Mouse (Mus musculus) lung, postnatal 14 days (tissue): Measurements from ENCODE around the gene Map7.

Experiments used
- DNase-seq: peaks from one replicate; pipeline ENCODE4 v3.0.0; 2021

The Map7 gene

GRCm38 (mm10) chr10:20236241-20236640 is 88.0 kb downstream of the Map7 start:
- DNase-seq: no peak

DNA sequence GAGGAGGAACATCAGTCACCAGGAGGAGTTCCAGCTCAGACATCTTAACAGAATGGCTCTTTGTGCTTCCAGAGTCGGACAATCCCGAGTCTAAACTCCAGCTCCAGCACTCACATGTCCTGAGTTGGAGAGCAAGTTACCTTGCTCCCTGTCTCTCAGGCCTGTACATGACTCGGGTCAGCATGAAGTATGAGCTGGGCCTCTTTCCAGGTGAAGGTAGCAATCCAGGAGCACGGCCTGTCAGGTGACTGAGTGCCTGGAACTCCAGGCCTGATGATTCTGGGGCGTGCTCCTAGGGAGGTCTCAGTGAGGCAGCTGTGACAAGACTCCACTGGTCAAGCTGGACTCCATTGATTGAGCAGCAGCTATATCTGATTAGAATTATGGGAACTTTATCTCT is 90.0 kb downstream of the Map7 start:
- no peak for DNase-seq

DNA sequence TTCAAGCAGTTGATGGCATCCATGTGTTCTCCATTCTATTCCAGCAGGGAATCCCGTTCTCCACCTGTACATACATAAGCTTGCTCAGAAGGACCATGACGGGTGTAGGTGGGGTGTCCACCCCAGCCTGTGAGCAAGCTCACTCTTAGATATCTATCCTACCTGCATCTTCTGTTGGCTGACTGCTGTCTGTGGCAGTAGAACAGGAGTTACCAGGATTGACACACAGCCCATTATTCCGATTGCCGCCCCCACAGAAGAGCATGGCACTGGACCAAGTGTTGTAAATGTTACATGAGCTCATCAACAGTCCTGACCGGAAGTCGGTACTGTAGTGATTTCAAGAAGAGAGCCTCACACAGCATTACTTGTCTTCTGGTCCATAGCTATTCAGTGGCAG is 92.6 kb downstream of the Map7 start:
- DNase-seq: no peak

DNA sequence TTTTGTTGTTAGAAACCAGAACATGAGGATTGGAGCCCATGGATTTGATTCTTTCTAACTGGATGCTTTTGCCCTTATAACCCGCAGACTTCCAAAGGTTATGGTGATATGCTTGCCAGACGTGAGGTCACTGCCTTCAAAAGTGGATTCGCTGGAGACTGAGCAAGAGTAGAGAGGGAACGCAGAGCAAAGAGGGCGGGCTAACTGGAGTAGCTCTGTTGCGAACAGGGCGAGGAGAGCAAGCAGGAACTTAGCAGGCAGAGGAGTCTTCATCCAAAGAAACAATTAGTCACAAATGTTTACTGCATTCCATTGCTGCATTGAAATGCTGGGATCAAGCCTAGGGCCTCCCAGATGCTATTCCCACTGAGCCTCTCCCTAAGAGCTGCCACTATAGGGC is 95.0 kb downstream of the Map7 start:
- DNase-seq: no peak

DNA sequence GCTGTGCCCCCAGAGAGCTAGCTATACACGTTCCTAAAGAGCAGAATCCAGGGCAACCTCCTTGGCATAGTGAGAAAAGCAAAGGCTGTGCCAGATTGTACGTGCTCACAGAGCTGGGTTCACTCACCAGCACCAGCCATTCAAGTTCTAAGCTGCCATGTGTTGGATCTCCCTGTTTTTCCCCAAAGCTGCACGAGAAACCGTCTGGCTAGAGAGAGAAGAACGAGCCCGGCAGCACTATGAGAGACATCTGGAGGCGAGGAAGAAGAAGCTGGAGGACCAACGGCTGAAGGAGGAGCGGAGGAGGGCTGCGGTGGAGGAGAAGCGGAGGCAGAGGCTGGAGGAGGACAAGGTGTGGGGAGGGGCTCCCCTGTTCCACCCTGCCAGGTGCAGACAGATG is 96.8 kb downstream of the Map7 start:
- no peak for DNase-seq

DNA sequence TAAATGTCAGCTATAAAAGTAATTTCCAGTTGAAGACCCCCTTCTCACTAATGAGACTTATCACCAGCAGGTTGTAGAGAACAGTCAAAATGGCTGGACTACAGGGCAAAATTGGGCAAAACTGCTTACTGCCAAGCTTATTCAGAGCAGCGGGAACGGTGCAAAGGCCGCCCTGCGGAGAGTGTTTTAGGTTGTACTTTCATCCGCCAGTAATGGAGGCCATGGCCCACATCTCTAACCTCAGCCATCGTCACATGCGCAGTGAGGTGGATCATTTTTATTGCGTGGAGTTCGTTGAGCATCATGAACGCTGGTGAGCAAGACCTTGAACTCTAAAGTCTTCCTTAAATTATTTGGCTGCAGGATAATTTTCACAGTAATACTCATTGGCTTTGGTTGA is 100.8 kb downstream of the Map7 start:
- no peak for DNase-seq

DNA sequence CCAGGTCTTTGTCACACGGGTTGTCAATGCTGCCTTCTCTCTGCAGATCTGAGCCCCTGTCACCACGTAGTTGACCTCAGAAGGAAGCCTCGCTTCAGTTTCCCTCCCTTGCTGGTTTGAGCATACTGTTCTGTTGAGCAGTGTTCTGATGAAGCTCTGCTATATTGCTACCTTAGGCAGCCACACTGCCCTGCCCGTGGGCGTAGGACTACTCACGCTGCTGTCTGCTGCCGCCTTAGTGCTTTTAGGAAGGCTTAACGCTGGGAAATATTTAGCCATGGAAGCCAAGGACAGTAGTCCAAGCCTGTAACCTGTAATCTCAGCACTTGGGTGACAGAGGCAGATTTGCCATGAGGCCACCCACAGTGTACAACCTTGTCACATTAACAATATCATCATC is 107.3 kb downstream of the Map7 start:
- DNase-seq: no peak

DNA sequence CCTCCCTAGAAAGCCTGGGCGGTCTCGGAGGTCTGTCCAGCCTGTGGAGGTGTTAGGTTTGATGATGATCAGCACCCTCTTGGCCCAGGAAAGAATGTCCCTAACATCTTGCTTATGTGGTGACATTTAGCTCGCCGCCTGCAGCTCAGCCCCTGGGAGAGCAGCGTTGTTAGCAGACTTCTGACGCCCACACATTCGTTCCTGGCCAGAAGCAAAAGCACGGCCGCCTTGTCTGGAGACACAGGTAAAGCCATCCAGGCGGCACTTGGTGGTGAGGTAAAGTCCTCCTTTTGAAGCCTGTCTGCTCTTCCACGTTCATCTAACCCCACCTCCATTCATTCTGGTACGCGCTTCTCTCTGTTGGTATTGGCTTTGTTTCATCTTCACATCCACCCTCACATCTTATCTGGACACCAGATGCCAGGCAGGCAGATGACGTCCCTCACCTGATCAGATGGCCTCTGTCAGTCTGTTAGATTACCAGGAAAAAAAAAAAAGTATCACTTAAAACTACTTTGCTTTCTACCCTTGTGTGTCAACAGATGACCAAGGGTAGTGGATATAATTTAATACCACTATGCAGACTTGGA is 108.9 kb downstream of the Map7 start:
- DNase-seq: no peak

DNA sequence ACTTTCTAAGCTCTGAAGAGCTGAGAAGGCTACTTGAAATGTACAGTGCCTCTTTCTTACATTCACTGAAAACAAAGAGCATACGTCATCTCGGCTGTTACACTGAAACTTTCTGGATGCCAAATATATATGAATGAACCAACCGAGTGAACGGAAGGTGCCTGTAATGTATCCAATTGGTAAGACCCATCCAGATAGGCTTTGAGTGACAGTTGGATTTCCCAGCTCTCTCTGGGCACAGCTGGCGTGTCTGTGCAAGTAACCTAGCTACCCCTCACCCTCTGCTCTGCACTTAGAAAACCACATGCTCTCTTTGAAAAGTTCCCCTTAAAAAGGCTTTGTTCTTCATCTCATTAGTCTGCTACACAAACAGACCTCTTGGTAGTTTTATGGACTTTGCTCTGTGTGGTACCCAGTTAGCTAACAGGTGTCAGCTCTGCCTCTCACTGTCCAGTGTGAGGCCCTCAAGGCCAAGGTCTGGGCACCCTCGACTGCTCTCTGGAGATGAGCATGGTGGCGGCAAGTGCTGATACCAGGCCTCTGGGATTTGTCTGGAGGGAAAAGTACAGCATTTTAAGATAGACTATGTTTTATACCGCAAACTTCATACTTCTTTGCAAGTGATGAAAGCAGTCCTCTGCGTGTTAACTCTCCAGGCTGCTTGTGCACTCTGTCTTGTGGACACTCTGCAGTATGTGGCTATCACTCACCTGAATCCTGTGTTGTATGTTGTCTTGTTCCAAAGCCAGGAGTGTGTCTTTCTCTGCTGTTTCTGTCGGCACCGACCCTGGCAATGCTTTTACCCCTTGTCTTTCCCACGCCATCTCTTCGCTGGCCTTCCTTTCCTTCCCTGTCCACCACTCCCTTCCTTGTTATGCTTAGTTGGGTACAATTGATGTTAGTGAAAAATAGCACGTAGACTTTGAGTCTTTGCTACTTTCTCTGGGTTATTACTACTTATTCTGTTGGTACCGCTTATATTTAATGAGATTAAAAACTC is 109.8 kb downstream of the Map7 start:
- no peak for DNase-seq

- no peak for DNase-seq
These were observed 111.2 kb downstream of the Map7 start for GRCm38 (mm10) chr10:20259476-20259875.

DNA sequence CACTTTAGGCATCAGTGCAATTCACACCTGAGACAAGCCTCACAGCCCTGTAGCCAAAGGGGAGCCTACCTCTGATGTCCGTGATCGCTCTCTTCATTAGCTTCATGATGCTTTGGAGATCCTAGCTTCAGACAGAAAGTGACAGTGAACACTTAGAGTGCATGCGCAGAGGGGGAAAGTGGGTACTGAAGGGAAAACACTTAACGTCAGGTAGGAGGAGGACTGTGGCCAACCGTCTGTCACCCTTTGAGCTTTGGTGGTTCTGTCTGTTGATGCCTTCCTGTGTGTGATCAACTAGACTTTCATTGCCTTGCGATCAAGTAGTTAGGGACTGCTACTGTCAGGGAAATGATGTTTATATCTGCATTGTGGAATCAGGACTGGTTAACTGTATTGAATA is 114.6 kb downstream of the Map7 start:
- DNase-seq: no peak

- no peak for DNase-seq
These were observed 116.2 kb downstream of the Map7 start for GRCm38 (mm10) chr10:20264479-20264878.

GRCm38 (mm10) chr10:20267032-20267431 is 118.8 kb downstream of the Map7 start:
- DNase-seq: no peak

GRCm38 (mm10) chr10:20268945-20269344 is 120.7 kb downstream of the Map7 start:
- DNase-seq: no peak

DNA sequence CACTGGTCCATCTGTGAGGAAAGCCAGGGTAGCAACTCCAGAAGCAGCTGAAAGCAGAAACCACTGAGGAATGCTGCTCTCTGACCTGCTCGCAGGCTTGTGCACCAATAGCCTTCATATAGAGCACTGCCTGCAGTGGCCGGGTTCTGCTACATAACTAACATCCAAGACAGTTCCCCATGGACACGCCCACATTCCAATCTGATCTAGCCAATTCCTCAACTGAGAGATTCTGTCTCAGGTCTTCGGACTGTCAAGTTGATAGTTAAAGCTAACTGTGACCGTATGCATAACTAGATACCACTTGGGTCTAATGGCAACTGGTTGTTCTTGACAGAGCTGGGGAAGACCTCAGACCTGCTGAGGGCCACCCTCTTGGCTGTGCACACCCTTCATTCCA is 124.1 kb downstream of the Map7 start:
- DNase-seq: no peak

- DNase-seq: no peak
These were observed 125.0 kb downstream of the Map7 start for GRCm38 (mm10) chr10:20273278-20273677.

DNA sequence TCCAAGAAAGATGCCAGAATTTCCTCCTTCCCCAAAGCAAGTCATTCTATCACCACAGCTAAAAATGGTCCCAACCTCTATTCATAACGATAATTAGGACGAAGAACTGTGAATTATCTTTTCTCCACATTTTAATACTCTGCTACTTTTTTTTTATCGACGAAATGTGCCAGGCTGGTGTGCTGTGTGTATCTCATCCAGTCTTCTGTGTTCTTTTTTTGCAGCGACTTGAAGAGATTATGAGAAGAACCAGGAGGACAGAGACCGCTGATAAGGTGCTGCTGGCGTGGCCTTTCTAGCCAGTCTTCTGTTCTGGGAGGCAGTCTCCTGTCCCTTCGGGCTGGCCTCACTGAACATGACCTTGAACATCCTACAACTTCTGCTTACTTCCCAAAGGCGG is 125.8 kb downstream of the Map7 start:
- DNase-seq: no peak

- no peak for DNase-seq
These were observed 133.2 kb downstream of the Map7 start for GRCm38 (mm10) chr10:20281456-20281855.

DNA sequence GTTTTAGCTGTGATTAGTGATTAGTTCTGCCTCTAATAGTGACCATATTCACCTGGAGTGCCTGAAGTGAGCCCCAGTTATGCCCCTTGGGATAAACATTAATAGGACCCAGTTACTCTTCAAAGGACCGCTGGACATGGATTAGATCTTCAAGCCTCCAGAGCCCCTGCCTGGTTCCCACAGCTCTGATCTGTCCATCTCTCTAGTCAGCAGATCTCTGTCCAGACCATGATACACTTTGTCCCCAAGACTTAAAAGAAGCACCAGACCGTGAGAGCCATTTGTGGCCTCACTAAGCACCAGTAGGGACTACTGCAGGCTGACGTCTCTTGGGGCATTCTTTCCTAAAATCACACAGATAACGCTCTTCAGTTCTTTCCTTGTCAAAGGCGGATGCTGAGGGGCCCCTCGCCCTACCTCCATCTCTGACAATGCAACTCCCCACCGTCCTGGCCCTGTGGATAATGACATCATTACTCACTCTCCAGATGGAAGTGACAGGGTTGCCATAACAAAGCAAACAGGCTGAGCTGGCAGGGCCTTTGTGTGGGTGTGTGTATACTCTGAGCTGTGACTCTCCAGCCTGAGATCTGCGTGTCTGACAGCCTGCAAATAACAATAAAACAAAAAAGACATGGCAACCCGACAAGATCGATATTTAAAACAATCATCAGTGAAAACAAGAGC is 137.2 kb downstream of the Map7 start:
- DNase-seq: peak; percentile 13

DNA sequence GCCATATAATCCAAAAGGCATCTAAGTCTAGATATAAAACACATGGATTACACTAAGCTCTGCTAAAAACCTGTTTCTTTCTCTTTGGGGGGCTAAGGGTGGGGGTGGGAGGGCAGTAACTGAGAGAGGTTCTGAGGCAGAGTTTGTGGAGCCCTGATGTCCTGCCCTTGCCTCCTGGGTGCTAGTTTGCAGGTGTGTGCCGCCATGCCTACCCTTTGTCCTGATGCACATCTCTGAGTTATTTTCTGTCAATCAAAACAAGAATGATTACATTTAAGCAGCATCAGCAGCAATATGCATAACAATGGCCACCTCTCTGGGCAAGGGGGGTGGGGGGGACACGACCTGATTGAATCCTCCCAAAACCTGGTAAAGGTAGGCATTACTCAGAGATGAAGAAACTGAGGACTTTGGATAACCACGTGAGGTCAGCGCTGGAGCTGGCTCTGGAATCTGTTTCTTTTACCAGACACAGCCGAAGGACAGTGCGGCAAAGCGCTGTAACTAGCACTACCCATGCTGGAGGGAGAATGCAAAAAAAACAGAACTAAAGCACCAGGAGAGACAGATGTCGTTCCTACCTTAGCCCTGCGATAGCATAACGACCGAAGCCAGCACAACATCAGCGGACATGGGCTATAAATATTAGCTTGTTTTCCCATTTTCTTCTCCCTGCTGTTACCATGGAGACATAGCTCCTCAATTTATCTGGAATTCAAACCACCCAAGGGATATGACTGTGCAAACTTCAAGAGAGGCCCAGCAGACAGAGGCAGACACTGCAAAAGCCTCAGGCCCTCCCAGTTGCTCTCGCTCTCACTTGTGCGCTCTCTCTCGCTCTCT is 137.9 kb downstream of the Map7 start:
- no peak for DNase-seq

- no peak for DNase-seq
These were observed 139.1 kb downstream of the Map7 start for GRCm38 (mm10) chr10:20287369-20287768.

- peak; percentile 91 for DNase-seq
These were observed 142.2 kb downstream of the Map7 start for GRCm38 (mm10) chr10:20290467-20290883.

DNA sequence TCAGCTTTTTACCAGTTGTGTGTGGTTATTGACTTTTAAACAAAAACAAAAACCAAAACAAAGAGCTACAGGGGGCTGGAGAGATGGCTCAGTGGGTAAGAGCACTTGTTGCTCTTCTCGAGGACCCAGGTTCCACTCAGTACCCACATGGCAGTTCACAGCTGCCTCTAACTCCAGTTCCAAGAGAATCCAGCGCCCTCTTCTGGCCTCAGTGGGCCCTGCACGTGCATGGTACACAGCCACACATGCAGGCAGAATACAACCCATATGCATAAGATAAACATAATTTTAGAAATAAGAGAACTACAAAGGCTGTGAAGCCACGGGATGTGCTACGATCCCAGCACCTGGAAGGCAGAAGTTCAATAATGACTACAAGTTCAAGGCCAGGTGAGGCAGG is 147.7 kb downstream of the Map7 start:
- no peak for DNase-seq
